Mouse (Mus musculus) kidney, postnatal 25 days (tissue): ENCODE results near the gene Nrarp.
A peak's percentile ranks its signal among the peaks of the same experiment; 100 is the strongest.

Experiments used
- DNase-seq, 2 experiments: peaks; one replicate each; pipeline ENCODE4 v3.0.0; 2021; ENCODE audit warnings: mixed read lengths in 2 of 2

Nrarp gene

GRCm38 (mm10) chr2:25174866-25175689 lies 5.5 kb upstream of the Nrarp start:
- DNase-seq, result peak; percentile 84 to 88

GRCm38 (mm10) chr2:25175690-25176078 lies 4.9 kb upstream of the Nrarp start:
- no peak for DNase-seq

DNA sequence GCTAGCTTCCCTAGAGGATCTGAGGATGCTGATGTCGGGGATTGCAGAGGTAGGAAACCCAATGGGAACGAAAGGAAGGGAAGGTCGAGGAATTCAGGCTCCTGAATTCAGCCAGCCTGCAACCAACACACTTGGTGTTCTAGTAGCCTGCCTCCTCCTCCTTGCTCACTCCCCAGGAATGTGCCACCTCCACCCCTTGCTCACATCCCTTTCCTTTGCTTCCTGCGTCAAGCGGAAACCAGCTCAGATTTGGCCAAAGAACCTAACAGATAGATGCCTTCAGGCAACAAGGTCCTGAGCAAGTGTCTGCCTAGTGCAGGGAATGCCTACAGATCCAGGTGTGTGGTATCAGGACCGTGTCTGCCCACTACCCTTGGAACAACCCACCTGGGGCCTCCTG lies 4.0 kb upstream of the Nrarp start:
- DNase-seq, result peak; percentile 50 to 71

DNA sequence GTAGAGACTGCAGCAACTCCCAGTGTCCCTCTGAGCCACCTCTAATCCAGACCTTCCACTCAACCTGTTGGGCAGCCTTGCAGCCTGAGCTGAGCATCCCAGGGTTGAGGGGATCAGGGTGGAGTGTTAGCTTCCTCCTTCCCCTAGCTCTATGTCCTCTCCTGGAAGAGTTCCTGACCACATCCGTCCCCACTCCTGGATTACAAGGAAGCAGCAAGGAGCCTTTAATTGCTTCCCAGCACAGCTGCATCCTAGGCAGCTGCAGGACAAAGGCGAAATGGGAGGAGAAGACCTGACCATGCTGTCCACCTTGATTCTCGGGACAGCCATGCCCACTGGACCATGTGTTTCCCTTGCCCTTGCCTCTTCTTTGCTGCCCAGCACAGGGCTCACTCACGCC lies 3.5 kb upstream of the Nrarp start:
- no peak for DNase-seq

DNA sequence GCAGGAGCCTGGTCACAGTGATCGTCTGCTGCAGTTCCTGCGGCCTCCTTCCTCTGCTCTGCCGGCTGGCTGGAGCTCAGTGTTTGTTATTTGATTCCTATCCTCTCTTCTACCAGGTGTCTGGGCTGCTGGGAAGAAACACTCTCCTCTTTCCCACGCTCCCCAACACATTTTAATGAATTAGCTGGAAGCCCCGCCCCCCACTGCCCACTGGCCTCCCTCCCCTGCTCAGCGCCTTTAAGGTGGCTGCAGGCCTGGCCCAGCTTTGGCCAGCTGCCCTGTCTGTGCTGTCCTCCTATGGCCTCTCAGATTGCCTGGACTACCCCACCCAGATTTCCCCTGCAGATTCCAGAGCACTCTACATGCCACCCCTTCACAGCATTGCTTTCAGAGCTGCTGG lies 2.9 kb upstream of the Nrarp start:
- DNase-seq, result peak; percentile 85 to 89

- DNase-seq, result no peak
Measured at GRCm38 (mm10) chr2:25178285-25178972, 2.1 kb upstream of the Nrarp start.

DNA sequence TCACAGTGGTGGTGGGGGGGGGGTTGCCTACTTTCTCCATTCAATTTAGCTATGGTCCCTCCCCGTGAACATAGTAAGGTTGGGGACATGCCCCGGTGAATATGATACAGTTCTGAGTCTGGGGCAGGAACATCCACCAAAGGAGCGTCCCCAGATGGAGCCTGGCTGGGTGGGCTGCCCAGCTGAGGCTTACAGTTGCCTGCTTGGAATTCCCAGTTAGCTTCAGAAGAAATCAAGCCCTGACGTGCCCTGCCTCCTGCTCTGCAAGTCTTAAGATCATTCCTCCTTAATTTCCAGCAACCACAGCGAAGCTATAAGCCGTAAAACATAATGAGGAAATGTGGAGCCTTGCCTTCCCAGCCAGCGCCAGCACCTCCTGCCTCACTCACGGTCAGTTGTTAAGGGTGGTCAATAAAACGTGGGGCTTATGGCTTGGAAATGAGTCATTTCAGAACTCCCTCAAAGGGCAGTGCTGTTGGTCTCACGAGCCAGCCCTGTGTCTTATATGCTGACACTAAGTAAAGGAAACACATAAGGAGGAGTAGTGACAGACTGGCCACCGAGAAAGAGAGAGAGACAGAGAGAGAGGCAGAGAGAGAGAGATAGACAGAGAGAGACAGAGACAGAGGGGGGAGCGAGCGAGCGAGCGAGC lies 866 bp upstream of the Nrarp start:
- DNase-seq, result no peak

DNA sequence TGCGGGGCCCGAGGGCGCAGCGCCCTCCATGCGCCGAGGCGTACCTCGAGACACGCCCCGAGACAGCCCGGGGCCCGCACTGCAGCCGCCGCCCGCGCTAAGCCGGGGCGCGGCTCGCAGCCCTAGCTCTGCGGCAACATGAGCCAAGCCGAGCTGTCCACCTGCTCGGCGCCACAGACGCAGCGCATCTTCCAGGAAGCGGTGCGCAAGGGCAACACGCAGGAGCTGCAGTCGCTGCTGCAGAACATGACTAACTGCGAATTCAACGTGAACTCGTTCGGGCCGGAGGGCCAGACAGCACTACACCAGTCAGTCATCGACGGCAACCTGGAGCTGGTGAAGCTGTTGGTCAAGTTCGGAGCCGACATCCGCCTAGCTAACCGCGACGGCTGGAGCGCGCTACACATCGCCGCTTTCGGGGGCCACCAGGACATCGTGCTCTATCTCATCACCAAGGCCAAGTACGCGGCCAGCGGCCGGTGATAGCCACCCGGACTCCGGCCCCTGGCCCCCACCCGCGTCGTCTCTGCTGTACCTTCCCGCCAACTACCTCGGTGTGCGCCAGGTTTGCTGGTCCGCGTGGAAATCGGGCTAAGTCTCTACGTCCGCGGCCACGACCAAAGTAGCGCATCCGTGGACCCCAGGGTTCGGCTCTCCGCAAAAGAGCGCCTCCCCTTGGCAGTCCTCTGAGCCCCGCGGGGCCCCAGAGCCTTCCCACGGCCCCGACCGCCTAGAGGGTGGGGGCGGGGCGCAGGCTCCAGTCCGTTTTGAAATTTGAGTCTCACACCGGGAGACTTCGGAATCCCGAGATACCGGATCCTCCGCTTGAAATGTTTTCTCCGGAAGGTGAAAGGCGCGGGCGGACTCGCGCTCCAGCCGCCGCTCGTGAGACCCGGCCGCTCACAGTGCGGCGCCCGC lies 674 bp downstream of the Nrarp start:
- peak; percentile 32 to 64 for DNase-seq

DNA sequence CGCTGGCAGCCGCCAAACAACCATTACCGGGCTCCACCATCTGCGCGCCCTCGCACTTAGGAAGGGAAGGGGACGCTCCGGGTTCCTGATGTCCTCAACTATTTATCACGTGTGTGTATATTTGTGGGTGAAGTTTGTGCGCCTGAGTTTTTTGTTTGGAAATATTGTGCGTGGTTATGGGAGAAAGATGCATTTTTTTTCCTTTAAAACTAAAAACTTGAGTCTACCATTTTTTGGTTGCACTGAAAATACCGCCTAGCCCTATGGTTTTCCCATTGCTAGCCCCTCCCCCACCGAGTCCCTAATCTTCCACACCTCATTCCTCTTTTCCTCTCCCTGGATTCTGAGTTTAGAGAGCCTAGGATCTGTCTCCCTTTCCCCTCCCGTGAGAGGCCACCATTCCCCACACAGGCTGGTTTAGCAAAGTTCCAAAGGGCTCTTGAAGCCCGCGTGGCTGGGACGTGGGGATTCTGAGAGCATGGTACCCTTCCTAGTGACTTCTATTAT lies 1.4 kb downstream of the Nrarp start:
- DNase-seq, result no peak

GRCm38 (mm10) chr2:25182664-25183063 lies 2.1 kb downstream of the Nrarp start:
- no peak for DNase-seq

- DNase-seq, result peak in 1 of 2 experiments; percentile 17
Measured at GRCm38 (mm10) chr2:25183336-25183735, 2.8 kb downstream of the Nrarp start.

- DNase-seq, result peak in 1 of 2 experiments; percentile 26
Measured at GRCm38 (mm10) chr2:25184496-25184895, 3.9 kb downstream of the Nrarp start.

DNA sequence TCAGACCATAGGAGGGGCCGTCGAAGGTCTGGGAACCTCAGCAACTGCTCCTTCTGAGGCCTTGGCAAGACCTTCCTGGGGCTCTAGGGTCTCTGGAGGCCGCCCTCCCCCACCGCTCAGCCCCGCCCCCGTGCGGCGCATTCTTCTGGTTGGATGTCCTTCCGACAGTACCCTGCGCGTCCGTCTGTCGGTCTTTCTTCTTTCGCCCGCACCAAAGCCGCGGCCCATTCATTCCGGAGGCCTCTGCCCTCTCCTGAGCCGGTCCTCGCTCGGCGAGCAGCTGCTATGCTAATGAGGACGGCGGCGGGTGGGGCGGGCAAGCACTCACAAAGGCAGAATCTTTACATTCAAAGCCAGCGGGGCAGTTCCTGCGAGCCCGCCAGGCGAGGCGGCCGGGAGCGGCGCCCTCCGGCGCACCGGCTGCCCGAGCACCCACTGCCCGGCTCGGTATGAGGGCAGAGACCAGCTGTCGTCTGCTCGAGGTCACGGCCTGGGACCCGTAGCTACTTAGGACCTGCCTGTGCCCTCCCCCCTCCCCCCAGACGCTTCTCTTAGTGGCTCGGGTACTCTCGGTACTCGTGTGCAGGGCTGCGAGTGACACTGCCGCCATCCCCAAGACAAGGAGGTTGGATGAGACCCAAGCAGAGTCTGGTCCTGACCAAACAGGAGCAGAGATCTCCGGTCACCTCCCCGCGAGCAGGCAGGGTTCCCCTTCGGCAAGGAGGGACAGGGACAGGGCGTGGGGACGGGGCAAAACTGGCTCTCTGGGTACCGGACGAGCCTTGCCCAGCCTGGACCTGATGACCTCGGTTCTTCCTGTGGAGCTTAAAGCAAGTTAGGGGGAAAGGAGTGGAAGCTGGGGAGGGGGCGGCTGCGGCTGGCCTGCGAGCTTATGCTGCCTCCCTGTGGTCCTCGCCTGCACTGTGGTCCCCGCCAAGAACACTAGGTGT lies 5.3 kb downstream of the Nrarp start:
- DNase-seq, result peak; percentile 65 to 81

DNA sequence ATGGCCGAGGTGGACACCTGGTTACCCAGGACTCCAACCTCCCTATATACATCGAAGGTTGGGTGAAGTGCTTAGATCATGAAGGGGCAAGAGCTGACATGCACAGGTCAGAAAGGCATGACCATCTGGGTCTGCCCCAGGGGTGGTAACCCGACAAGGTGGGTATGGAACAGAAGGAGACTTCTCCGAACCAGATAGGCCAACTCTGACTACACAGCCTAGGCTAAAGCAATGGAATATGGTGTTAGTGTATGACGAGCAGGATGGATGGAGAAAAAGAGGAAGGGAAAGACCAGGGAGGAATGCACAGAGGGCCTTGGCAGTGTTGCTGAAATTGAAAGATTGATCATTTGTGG lies 6.0 kb downstream of the Nrarp start:
- no peak for DNase-seq

DNA sequence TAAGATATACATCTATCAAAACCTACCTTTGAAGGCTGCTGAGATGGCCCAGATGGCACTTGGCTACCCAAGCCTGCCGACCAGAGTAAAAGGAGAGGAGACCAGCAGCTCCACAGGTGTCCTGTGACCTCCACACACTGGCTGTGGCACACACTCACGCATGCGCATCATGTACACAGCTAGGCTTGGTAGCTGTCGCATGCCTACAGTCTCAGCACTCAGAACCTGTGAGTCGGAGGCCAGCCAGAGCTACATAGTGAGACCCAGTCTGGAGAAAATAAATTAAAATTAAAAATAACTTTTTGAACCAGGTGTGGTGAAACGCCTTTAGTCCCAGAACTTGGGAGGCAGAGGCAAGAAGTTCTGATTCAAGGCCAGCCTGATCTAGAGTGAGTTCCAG lies 7.3 kb downstream of the Nrarp start:
- DNase-seq, result no peak

GRCm38 (mm10) chr2:25193330-25193770 lies 12.8 kb downstream of the Nrarp start:
- peak; percentile 87 to 91 for DNase-seq

- peak in 1 of 2 experiments; percentile 24 for DNase-seq
Measured at GRCm38 (mm10) chr2:25194006-25194405, 13.4 kb downstream of the Nrarp start.

- DNase-seq, result peak in 1 of 2 experiments; percentile 47
Measured at GRCm38 (mm10) chr2:25194486-25195171, 14.1 kb downstream of the Nrarp start.

GRCm38 (mm10) chr2:25195211-25196156 lies 14.9 kb downstream of the Nrarp start:
- DNase-seq, result peak; percentile 89 to 90
